Mouse (Mus musculus) spleen, postnatal 4 days (tissue): ENCODE measurements around the gene Pogz.
"Not testable (repeated sequence)": the region's sequence is repeated elsewhere in the genome, so short reads cannot be mapped to it uniquely, and the experiment has no call there.

Experiments used
- DNase-seq, 2 experiments: peaks; one replicate each; pipeline ENCODE4 v3.0.0; 2022; ENCODE audit warnings: low spot score in 2 of 2

The Pogz gene

GRCm38 (mm10) chr3:94833358-94833757, 4.0 kb upstream of the Pogz start:
- DNase-seq, result no peak

GRCm38 (mm10) chr3:94835396-94835795, 2.0 kb upstream of the Pogz start:
- no peak for DNase-seq

DNA sequence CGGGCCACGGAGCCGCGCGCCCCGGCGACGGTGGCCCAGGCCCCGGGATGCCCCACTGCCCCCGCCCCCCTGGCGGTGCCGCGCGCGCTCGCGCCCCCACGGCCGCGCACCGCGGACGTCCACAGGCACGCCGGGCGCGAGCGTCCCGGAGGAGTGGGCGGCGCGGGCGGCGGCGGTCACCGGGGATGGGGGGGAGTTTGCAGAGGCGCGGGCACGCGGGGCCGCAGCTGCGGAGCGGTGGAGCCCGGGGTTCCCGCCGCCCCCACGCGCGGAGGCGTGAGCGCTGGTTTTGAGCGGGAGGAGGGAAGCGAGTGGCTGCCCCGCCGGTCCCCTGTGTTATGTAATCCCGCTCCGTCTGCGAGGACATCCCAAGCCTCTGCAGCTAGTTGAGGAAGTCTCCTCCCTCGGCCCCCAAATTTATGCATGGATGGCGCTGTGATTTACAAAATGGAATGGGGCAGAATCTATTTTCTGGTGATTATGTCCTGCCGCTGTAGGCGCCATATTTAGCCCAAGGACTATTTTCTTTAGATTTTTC, 661 bp downstream of the Pogz start:
- peak; percentile 58 to 85 for DNase-seq

GRCm38 (mm10) chr3:94838631-94839030, 1.3 kb downstream of the Pogz start:
- no peak for DNase-seq

DNA sequence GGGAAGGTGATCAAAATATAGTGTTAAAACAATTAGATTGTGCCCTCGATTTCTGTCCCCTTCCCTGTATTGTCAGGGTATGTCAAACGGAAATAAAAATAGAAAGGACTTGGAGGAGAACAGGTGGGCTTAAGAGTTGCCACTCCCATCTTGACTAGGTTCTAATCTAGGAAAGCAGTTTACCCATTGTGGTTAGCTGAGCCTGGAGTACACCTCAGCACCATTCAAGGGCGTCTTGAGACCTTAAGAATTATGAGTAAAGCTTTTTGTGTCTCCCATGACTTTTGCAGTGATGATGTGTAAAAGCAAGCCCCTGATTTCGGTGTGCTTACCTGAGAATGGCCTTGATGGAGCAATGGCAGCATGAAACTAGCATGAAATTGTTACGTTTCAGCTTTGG, 1.7 kb downstream of the Pogz start:
- DNase-seq, result no peak

DNA sequence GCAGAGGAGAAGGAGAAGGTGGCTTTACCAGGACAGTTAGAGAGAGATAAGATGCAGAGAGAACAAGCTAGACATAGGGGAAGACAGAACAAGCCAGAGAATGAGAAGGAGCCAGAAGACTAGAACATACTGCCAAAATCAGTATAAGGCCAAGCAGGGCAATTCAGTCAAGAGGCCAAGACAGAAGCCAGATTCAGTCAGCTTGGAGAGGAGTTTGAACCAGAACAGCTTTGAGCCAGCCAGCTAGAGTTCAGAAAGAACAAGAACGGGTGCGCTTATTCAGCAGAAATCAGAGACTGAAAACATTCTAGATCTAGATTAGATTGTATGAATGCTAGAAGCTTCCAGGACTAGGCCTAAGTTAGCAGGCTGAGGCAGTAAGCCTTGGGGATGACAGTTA, 10.0 kb downstream of the Pogz start:
- no peak for DNase-seq

DNA sequence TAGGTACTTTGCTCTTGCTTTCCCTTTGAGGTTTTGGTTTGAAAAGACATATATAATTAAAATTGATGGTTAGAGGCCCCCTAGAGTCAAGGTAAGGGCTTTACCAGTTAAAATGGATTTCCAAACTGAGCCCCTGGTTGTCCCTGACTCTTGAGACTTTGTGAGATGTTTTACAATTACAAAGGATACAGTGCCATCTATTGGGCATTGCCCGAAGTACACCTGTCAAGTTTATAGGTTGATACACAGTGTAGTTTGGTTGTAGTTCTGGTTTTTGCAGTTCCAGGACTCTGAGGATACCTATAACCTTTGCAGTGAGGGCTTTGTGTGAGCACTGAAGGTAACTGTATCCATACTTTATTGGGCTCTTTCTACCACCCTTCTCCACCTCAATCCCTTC, 12.0 kb downstream of the Pogz start:
- DNase-seq, result peak; percentile 71 to 87

DNA sequence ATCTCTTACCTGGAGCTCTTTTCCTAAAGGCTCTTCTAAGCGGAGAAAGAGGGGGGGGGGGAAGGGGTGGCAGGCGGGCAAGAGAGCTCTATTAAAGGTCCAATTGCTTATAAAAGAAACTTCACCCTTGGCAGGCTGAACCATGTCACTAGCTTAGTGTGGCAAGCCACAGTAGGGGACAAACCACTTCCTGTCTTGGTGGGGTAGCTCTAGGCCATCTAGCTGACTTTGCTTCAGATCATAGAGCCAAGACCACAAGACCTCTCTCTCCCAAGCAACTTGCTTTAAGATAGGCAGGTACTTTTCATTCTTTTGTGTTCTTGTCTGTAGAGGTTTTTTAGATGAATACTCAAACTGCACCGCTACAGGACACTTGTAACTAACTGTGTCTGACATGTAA, 14.4 kb downstream of the Pogz start:
- no peak for DNase-seq

DNA sequence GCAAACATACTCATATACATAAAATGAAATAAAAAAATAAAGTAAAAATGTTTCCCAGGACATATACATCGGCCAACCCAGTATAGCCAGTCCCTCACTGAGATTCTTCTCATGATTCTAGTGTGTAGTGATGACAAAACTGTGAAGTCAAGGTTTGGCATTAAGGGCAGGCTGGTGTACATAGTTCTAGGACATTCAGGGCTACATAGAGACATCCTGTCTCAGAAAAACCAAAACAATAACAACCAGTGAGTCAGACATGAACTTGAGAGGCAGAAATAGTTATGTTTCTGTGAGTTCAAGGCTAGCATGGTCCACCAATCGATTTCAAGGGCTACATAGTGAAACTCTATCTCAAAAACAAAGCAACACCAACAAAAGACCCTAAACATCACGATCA, 14.8 kb downstream of the Pogz start:
- no peak for DNase-seq

- DNase-seq, result no peak
Measured at GRCm38 (mm10) chr3:94859471-94859870, 22.1 kb downstream of the Pogz start.

DNA sequence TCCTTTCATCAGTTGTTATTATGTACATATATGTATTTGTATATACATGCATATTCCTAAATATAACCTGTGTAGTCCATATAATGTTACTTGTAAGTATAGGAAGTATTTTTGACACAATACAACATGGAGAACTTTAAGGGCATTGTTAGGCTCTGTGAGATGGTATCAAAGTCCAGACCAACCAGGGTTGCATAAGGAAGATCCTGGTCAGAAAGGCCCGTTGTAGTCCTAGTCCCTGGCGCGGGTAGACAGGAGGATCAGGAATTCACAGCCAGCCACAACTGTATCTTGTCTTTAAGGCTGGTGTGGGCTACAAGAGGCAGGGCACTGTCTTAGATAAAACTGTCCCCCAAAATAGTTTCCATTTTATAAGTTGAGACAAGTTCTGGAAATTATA, 31.6 kb downstream of the Pogz start:
- no peak for DNase-seq

DNA sequence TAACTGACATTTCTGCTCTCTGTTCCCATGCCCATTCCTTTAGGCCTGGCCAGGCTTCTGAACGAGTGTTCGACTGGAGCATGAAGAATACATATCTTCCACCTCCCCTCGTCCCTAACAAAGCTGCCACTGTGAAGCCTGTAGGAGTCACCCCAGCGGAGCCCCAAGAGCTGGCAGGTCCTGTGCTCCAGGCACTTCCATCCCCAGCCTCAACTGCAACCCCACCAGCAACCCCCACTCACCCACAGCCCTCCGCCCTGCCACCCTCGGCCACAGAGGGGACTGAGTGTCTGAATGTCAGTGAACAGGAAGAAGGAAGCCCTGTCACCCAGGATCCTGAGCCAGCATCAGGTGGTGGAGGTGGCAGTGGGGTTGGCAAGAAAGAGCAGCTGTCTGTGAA, 41.3 kb downstream of the Pogz start:
- DNase-seq, result no peak

DNA sequence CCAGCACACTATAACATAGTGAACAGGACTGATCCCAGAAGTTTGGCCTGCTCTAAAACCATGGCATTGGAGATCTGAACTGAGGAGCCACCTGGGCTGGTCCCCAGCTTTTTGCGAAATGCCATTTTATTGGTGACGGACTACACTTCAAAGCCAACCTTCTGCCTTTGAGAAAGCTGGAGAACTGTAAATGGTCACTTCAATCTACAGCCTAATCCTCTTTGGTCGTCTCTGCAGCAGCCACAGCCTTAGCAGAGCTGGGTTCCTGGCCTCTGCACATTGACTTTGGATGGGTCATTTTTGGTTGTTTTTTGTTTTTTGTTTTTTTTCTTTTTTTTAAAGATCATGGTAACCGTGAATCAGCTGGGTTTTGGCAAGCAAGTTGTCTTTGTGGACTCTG, 44.5 kb downstream of the Pogz start:
- DNase-seq, result no peak

GRCm38 (mm10) chr3:94882579-94882978, 45.2 kb downstream of the Pogz start:
- no peak for DNase-seq

- DNase-seq, result peak; percentile 80 to 88
Measured at GRCm38 (mm10) chr3:94886316-94887224, 49.2 kb downstream of the Pogz start, which contains the start of gene Psmb4. Psmb4 (minus strand) TSS chr3:94886961.

GRCm38 (mm10) chr3:94888595-94888994, 51.2 kb downstream of the Pogz start:
- peak in 1 of 2 experiments; percentile 36 for DNase-seq

GRCm38 (mm10) chr3:94894076-94894475, 56.7 kb downstream of the Pogz start:
- no peak for DNase-seq

GRCm38 (mm10) chr3:94902747-94903146, 65.4 kb downstream of the Pogz start:
- DNase-seq, result peak; percentile 59 to 81

DNA sequence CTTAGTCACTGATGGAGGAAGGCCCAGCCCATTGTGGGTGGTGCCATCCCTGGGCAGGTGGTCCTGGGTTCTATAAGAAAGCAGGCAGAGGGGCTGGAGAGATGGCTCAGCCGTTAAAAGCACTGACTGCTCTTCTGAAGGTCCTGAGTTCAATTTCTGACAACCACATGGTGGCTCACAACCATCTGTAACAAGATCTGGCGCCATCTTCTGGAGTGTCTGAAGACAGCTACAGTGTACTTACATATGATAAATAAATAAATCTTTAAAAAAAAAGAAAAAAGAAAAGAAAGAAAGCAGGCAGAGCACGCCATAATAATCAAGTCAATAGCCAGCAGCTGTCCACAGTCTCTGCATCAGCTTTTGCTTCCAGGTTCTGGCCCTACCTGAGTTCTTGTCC, 67.4 kb downstream of the Pogz start:
- DNase-seq, result not testable (repeated sequence)

DNA sequence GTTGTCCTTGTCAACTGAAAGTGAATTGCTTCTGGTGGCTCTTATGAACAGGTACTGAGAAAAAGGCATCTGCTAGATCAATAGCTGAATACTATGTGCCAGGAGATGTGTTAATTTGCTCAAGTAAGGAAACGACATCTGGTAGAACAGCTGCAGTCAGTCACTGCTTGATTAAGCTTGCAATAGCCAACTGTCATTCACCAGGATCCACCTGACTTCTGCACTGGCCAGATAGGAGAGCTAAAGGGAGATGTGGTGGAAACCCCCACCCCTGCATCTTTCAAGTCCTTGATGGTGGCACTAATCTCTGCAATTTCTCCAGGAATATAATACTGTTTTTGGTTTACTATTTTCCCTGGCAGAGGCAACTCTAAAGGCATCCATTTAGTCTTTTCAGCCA, 69.1 kb downstream of the Pogz start:
- DNase-seq, result no peak

DNA sequence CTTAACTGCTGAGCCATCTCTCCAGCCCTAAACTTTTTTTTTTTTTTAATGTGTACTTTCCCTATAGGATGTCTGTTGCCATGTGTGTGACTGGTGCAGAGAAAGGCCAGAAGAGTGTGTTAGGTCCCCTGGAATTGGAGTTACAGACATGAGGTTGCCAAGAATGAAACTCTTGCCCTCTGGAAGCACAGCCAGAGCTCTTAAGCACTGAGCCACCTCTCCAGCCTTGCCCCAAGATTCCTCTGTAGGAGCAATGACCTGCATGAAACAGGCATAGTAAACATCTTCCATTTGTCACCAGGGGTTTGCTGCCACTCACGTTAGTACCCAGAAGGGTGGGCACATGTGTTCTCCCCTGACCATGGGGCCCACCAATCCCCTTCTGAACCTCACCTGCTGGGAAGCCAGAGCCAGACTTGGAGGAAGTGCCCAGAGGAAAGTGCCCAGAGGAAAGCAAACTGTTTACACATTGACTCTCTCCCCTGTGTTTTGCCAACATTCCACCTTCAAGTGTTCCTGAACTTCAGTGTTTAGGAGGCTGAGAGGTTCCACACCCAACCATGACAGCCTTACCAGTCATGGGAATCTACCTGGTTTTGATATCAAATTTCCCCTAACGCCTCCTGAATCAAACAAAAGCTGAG, 73.8 kb downstream of the Pogz start:
- DNase-seq, result no peak

DNA sequence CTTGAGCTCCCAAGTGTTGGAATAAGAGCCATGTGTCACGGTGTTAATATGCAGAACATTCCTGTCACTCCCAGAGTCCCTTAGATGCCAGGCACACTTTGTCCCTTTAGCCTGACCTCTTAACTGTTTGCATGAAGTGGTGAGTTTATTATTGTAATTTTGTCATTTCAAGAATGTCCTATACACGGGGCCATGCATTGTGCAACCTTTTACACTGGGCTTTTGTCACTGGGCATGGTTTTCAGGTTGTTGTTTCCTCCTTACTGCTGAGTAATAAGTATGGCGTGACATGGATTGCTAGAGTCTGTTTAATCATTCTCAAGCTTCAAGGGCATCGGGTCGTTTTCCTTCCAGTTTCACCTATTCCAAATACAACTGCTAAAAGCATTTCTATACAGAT, 76.4 kb downstream of the Pogz start:
- DNase-seq, result no peak
